Mouse (Mus musculus) R1 (cell line): ENCODE results near the gene Rpl7l1.

Experiments
- DNase-seq: peaks from one replicate; pipeline ENCODE4 v3.0.0-alpha.2; 2018; ENCODE audit warnings: low read depth, low spot score

The Rpl7l1 gene

GRCm38 (mm10) chr17:46736160-46736559 is 46.3 kb downstream of the Rpl7l1 start:
- peak; percentile 81 for DNase-seq

- DNase-seq = no peak
These were observed 47.2 kb downstream of the Rpl7l1 start for GRCm38 (mm10) chr17:46735287-46735686.

GRCm38 (mm10) chr17:46734055-46734454 is 48.4 kb downstream of the Rpl7l1 start:
- DNase-seq = no peak

DNA sequence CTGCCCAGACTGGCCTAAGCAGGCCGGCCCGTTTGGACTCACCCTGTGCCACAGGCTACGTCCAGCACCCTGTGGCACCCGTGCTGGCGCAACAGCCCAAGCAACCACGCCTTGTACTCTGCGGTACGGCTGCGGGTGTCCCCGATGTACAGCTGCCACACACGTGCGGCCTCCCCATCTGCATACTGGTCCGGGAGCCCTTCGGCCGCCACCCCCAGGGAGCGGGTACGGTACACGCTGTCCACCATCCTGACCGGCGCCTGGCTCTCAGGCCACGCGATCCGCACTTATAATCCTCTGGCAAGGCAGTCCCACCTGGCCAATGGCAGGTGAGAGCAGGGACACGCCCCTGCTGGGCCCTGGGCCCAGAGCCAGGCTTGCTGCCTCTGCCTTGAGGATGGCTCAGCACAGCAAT is 53.6 kb downstream of the Rpl7l1 start, which contains the start of gene Gnmt:
Gnmt (minus strand) TSS at position 265 of the 415 bp plus-strand sequence.
- peak; percentile 64 for DNase-seq

- peak; percentile 57 for DNase-seq
These were observed 54.0 kb downstream of the Rpl7l1 start for GRCm38 (mm10) chr17:46728496-46728895.

GRCm38 (mm10) chr17:46728021-46728420 is 54.5 kb downstream of the Rpl7l1 start:
- peak; percentile 89 for DNase-seq

- DNase-seq = no peak
These were observed 55.2 kb downstream of the Rpl7l1 start for GRCm38 (mm10) chr17:46727271-46727670.

DNA sequence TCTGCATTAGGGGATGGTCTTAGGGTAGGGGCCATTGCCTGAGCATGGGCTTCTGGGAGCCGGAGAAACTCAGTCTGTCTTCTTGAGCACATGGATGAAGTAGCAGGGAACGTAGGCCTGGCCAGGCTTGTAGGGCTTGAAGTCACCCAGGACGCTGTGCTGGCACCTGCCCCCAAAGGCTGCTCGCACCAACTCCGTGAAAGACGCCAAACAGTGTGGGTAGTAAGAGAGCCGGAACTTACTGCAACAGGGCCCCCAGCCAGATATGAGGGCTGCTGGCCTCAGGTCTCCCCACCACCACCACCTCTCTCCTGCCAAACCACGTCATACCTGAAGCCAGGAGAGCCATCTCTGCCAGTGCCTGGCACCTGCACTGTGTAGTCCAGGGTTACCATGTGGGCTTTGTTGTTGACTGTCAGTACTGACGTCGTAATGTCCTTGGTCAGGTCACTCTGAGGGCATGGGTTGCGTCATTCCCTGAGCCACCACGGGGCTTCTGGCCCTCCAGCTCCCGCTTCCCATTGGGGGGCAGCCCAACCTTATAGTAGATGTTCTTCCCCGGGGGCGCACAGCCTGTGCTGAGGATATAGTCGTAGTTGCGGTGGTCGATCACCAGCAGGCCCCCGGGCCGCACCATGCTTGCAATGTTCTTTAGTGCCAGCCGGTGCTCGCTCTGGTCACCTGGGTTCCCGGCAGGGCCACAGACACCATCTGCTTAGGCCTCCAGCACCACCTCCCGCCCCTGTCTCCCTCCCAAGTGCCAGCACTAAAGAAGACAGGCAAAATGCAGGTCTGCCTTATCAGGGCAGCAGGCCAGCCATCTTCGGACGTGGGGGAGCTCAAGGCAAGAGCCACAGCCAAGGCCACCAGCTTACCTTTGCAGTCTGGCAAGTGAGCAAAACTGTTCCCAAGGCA is 56.5 kb downstream of the Rpl7l1 start:
- DNase-seq = no peak

DNA sequence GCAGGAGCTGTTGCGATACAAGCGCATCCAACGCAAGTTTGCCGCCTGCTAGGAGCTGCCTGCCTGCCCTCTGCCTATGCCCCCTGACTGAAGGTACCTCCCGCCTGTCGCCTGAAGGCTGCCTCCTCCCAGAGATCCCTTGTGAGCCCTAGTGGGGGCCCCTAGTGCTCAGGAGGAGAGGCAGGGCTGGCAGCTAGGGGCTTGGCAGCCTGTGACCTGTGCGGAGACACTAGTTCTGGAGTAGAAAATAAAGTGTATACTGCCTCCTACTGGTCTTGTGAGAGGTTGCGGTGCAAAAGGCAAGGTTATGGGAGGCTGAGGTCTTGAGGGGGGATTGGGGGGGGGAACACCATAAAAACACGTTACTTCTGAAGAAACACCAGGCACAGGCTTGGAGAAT is 57.2 kb downstream of the Rpl7l1 start:
- peak; percentile 87 for DNase-seq

GRCm38 (mm10) chr17:46724477-46725084 is 57.9 kb downstream of the Rpl7l1 start:
- no peak for DNase-seq
